Mouse (Mus musculus) liver, adult 2 months (tissue): Measurements from ENCODE around the gene Nos1ap. TPM values are rescaled to one million over a fixed set of nuclear protein-coding genes. Genes with fewer than 3 reads are reported as not detected.

Source experiments
- DNase-seq: peaks from one replicate; pipeline ENCODE4 v3.0.0-alpha.2; 2011; ENCODE audit warnings: low read depth, low spot score; ENCODE audit errors: extremely low read depth
- H3K27ac ChIP-seq: fragments of 200-500 bp; replicated peaks from 2 replicates; pipeline ENCODE4 v1.5.1; 2012; ENCODE audit warnings: low read depth, mild to moderate bottlenecking, control low read depth, inconsistent platforms, low read length; ENCODE audit not compliant: insufficient read depth
- H3K27me3 ChIP-seq: fragments of 200-500 bp; 2 replicates; pipeline ENCODE4 v1.6.1; 2012; ENCODE audit warnings: mild to moderate bottlenecking, moderate library complexity, low read length, inconsistent platforms; ENCODE audit not compliant: control insufficient read depth, insufficient read depth
- H3K36me3 ChIP-seq: fragments of 200-500 bp; 2 replicates; pipeline ENCODE4 v1.6.1; 2012; ENCODE audit warnings: low read length, inconsistent platforms; ENCODE audit not compliant: control insufficient read depth, insufficient read depth
- H3K4me1 ChIP-seq: fragments of 200-500 bp; 2 replicates; pipeline ENCODE4 v1.6.1; 2011; ENCODE audit warnings: low read length; ENCODE audit not compliant: control insufficient read depth, insufficient read depth
- H3K4me3 ChIP-seq: fragments of 200-500 bp; 2 replicates; pipeline ENCODE4 v1.5.1; 2011; ENCODE audit warnings: low read depth, mild to moderate bottlenecking, control low read depth, low read length, moderate library complexity; ENCODE audit not compliant: insufficient read depth
- H3K79me2 ChIP-seq: fragments of 200-500 bp; 2 replicates; pipeline ENCODE4 v1.6.1; 2012; ENCODE audit warnings: inconsistent platforms, mild to moderate bottlenecking, low read length, moderate library complexity; ENCODE audit not compliant: control insufficient read depth, insufficient read depth
- H3K9ac ChIP-seq: fragments of 200-500 bp; 2 replicates; pipeline ENCODE4 v1.6.1; 2012; ENCODE audit warnings: low read depth, mild to moderate bottlenecking, control low read depth, inconsistent platforms, low read length
- CTCF ChIP-seq: fragments of 200-500 bp; IDR thresholded peaks from 2 replicates; pipeline ENCODE4 v1.5.1; 2011; ENCODE audit warnings: low read depth, low read length, control low read depth
- POLR2A ChIP-seq: fragments of 200-500 bp; IDR thresholded peaks from 2 replicates; pipeline ENCODE4 v1.6.1; 2011; ENCODE audit warnings: low read length, control low read depth; ENCODE audit not compliant: insufficient read depth; ENCODE audit errors: extremely low read depth
- WGBS: fragments of 180-500 bp; shearing (Covaris S2); methylation state at CpG from one replicate; pipeline ENCODE4 v1.1.7; 2018; 5-methylcytosine and 5-hydroxymethylcytosine counted together
- polyA plus RNA-seq: library from polyadenylated mRNA; depleted of rRNA; stranded (reverse); fragments of >200 nt; gene quantifications from 2 replicates; pipeline ENCODE4 v1.2.3, GENCODE M21; 2012
- total RNA-seq: library from RNA; depleted of rRNA; stranded (reverse); fragments of >200 nt; gene quantifications from 2 replicates; pipeline ENCODE4 v1.2.3, GENCODE M21; 2014

Nos1ap gene
- total and polyA plus RNA-seq, 2 experiments, result 1.8 to 3.1 TPM

DNA sequence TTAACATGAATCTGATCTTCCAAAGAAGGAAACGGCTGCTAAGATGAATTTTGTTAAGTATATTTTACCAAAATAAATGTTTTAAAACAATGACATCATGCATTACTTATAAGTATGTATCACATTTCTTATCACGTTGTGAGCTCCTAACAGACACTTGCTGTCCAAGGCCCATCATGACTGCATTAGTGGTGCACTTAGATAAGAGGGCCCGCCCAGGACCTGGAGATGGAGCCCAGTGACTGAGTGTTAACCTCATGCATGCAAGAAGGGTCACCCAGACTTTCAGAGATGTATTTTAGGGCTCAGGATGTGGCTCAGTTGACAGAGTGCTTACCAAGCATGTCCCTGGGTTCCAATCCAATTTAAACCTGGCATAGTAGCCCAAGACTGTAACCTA lies 20.6 kb upstream of the Nos1ap start:
- no peak for DNase-seq
- Histone ChIP-seq H3K4me3 (no peak overlapping the region), H3K4me1 (peaks cover 9% of the 10 kb centered on the region), H3K27ac (no peak overlapping the region), H3K9ac (no peak overlapping the region), H3K27me3 (no peaks in the 10 kb centered on the region), H3K36me3 (no peaks in the 10 kb centered on the region), H3K79me2 (no peaks in the 10 kb centered on the region)
- 90% methylated on average over 3 of the region's 3 CpGs for WGBS
- TF ChIP-seq CTCF, result no peak
- no peak for TF ChIP-seq POLR2A

DNA sequence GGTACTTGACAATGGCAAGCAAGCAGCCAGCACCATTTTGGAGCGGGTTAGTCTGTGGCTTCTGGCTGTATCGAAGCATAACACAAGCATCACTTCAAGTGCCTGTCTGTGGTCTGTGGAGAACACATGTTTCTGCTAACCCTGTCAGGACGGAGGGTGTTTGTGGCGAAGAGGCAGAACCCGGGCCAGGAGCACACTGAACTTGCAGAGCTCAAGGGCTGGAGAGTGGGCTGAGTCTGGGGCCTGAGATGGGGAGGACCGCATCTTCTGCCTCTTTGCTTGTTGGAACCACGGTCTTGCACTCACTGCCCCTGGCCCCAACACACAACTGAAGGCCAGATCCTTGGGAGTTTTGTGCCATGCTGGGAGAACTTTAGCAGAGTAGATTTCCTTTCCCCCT lies 20.2 kb upstream of the Nos1ap start:
- WGBS, result 94% methylated on average over 7 of the region's 7 CpGs

DNA sequence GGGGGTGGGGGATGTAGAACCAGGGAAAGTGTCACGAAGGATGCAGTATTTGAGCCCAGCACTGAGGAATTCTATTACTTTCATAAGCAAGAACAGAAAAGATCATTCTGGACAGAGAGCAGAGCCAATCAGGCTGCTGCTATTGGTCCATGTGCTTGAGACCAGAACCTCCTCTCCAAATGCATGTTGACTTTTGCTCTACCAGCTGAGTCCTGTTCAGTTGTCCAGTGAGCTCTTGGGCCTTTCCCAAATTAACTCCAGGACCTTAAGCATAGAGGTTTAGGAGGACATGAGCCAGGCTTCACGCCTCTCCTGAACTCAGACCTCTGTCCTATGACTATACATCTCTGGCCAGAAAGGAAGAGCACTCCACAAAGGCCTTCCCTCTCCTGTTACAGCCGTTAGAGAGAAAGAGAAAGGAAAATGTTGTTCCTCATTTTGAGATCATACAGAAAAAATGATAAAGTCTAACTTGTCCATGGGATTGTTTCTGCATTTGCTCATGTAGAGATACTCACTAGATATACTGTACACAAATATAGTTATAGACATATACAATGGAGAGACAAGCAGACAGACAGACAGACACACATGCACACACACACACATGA lies 18.9 kb upstream of the Nos1ap start:
- peaks cover 9% of the 10 kb centered on the region for H3K4me1 ChIP-seq
- H3K27me3 ChIP-seq, result no peaks in the 10 kb centered on the region
- no peaks in the 10 kb centered on the region for H3K79me2 ChIP-seq
- 34% methylated on average over 3 of the region's 3 CpGs for WGBS
- TF ChIP-seq CTCF, result no peak
- TF ChIP-seq POLR2A, result no peak
- no peak overlapping the region for H3K9ac ChIP-seq
- H3K4me3 ChIP-seq, result no peak overlapping the region
- peak overlapping the region; percentile 79 for H3K27ac ChIP-seq
- peak; percentile 82 for DNase-seq
- no peaks in the 10 kb centered on the region for H3K36me3 ChIP-seq

More for the DNA sequence above, 20.2 kb upstream of the Nos1ap start:
- H3K36me3 ChIP-seq, result no peaks in the 10 kb centered on the region
- DNase-seq, result no peak
- TF ChIP-seq CTCF (no peak), POLR2A (no peak)
- H3K27me3 ChIP-seq, result no peaks in the 10 kb centered on the region
- no peak overlapping the region for H3K4me3 ChIP-seq
- no peaks in the 10 kb centered on the region for H3K79me2 ChIP-seq
- no peak overlapping the region for H3K9ac ChIP-seq
- no peak overlapping the region for H3K27ac ChIP-seq
- peaks cover 9% of the 10 kb centered on the region for H3K4me1 ChIP-seq

DNA sequence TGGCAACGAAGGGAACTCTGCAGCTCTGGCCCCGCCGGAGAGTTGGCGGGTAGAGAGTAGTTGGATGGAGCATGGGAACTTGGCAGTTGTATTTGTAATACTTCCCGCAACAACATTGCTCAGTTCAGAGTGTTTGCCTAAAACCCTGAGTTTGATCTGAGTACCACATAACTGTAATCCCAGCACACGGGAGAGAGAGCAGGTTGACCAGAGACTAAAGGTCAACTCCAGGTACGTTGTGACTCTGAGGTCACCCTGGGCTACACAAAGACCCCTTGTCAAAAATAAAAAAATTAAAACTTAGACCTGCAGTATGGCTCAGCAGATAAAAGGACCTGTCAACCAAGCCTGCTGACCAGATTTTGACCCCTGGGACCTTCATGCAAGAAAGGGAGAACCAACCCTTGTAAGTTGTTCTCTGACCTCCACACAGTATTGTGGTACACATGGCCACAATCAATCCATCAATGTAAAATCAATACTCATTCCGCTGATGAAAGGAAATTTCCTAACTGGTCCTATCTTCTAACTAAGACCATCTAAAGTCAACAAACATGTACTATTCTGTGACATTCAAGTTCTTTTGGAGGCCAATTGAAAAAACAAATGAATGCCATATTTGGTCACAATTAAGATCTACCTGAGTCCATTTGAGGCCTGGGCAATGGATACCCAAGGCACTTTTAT lies 17.7 kb upstream of the Nos1ap start:
- 26% methylated on average over 8 of the region's 8 CpGs for WGBS
- H3K27ac ChIP-seq, result peak overlapping the region; percentile 89

DNA sequence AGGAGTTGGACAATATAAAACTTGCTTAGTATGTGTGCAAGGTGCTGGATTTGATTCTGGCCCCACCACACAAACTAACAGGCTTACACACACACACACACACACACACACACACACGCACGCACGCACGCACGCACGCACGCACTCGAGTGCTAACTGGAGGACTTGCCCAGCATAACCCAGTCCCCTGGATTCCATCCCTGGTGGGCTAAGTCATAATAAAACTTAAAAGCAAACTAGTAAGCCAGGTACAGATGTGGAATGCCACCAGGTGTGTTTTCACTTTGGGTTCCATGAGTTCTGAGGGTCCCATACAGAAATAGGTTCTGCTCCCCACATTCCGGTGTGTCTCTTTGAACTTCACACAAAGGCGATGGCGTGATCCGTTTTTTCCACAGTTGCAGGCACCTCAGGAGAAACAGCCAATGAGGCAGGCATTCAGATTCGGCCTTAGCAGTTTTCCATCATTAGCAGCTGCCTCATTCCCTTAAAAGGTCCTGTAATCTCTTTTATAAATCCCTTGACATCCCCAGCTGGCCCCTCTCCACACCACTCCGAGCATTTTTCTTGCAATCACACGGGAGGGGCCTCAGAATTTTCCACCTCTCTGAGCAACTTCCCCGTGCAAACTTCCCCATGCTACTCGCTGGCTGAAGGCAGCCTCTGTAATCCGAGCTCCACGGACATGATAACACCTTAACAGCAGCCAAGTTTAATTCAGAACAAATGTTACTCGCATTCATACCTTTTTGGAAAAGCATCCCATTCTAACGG lies 15.8 kb upstream of the Nos1ap start:
- Histone ChIP-seq H3K4me1 (peaks cover 9% of the 10 kb centered on the region), H3K27ac (no peak overlapping the region), H3K4me3 (no peak overlapping the region), H3K9ac (no peak overlapping the region), H3K27me3 (no peaks in the 10 kb centered on the region), H3K79me2 (no peaks in the 10 kb centered on the region), H3K36me3 (no peaks in the 10 kb centered on the region)
- TF ChIP-seq CTCF (no peak), POLR2A (no peak)
- DNase-seq, result no peak
- 85% methylated on average over 21 of the region's 21 CpGs for WGBS

More for the DNA sequence above, 17.7 kb upstream of the Nos1ap start:
- H3K27me3 ChIP-seq, result no peaks in the 10 kb centered on the region
- no peaks in the 10 kb centered on the region for H3K79me2 ChIP-seq
- DNase-seq, result peak; percentile 98
- H3K4me3 ChIP-seq, result no peak overlapping the region
- no peaks in the 10 kb centered on the region for H3K36me3 ChIP-seq
- H3K9ac ChIP-seq, result no peak overlapping the region
- TF ChIP-seq POLR2A (no peak), CTCF (no peak)
- peaks cover 9% of the 10 kb centered on the region for H3K4me1 ChIP-seq
